Mouse (Mus musculus): ENCODE measurements around the gene Proser3. TPM values are rescaled to one million over a fixed set of nuclear protein-coding genes. Genes with fewer than 3 reads are reported as not detected.
A peak's percentile ranks its signal among the peaks of the same experiment; 100 is the strongest.

Gene Proser3
- polyA plus RNA-seq, 1 experiment = 8.5 TPM

DNA sequence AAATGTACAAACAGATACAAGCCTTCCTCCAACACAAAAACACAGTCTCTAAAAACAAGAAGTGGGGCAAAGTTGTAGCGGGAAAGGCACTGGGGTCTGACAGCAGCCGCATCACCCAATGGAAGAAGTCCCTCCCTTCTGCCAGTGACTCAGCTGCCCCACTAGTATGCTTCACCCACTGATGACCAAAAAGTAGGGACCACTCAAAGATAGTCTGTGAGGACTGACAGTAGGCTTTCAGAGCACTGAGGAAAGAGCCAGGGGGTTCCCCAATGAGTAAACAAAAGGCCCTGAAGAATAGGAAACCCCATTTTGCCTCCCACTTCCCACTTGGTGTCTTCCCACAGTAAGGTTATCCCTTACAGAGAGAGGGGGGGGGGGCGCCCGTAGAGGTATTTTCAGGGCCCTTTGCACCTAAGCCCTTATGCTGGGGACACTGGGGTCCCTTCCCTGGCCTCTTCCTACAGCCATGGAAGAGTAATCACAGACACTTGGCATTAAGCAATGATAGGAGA, 42.5 kb upstream of the Proser3 start:
- no peak for DNase-seq (ENCODE audit: low read depth in 1 of 2, low spot score in 2 of 2)
- Histone ChIP-seq H3K36me3 (ENCODE audit: control insufficient read depth, insufficient read depth, low read length) (no peaks in the 10 kb centered on the region), H3K27me3 (ENCODE audit: control insufficient read depth, insufficient read depth, low read length) (no peaks in the 10 kb centered on the region), H3K4me1 (ENCODE audit: control insufficient read depth, insufficient read depth, insufficient read length) (peaks cover 14% of the 10 kb centered on the region), H3K27ac (ENCODE audit: insufficient read depth, low read length) (peak overlapping the region; percentile 57), H3K4me3 (ENCODE audit: extremely low read depth, insufficient read depth, insufficient read length) (no peak overlapping the region)
- TF ChIP-seq POLR2A (IDR thresholded peaks at IDR 0.05; ENCODE audit: low read depth, low read length) (no peak), CTCF (IDR thresholded peaks at IDR 0.05; ENCODE audit: extremely low read depth, insufficient read depth, insufficient read length, insufficient replicate concordance) (no peak)
- 45% methylated on average over 4 of the region's 4 CpGs for WGBS

GRCm38 (mm10) chr7:30593579-30594509, 41.7 kb upstream of the Proser3 start:
- Histone ChIP-seq H3K27me3 (ENCODE audit: control insufficient read depth, insufficient read depth, low read length) (no peaks in the 10 kb centered on the region), H3K27ac (ENCODE audit: insufficient read depth, low read length) (peak overlapping the region; percentile 80), H3K4me1 (ENCODE audit: control insufficient read depth, insufficient read depth, insufficient read length) (peaks cover 15% of the 10 kb centered on the region), H3K4me3 (ENCODE audit: extremely low read depth, insufficient read depth, insufficient read length) (no peak overlapping the region), H3K36me3 (ENCODE audit: control insufficient read depth, insufficient read depth, low read length) (no peaks in the 10 kb centered on the region)
- no peak for DNase-seq (ENCODE audit: low read depth in 1 of 2, low spot score in 2 of 2)
- TF ChIP-seq POLR2A (IDR thresholded peaks at IDR 0.05; ENCODE audit: low read depth, low read length) (no peak), CTCF (IDR thresholded peaks at IDR 0.05; ENCODE audit: extremely low read depth, insufficient read depth, insufficient read length, insufficient replicate concordance) (no peak)
- WGBS = 62% methylated on average over 10 of the region's 10 CpGs

GRCm38 (mm10) chr7:30592772-30593423, 40.8 kb upstream of the Proser3 start:
- Histone ChIP-seq H3K36me3 (ENCODE audit: control insufficient read depth, insufficient read depth, low read length) (no peaks in the 10 kb centered on the region), H3K27me3 (ENCODE audit: control insufficient read depth, insufficient read depth, low read length) (no peaks in the 10 kb centered on the region), H3K4me1 (ENCODE audit: control insufficient read depth, insufficient read depth, insufficient read length) (peaks cover 15% of the 10 kb centered on the region), H3K4me3 (ENCODE audit: extremely low read depth, insufficient read depth, insufficient read length) (no peak overlapping the region; the same call in 1 of the 2 replicates), H3K27ac (ENCODE audit: insufficient read depth, low read length) (peak overlapping the region; percentile 24; the same call in 1 of the 2 replicates)
- TF ChIP-seq CTCF (IDR thresholded peaks at IDR 0.05; ENCODE audit: extremely low read depth, insufficient read depth, insufficient read length, insufficient replicate concordance) (no peak), POLR2A (IDR thresholded peaks at IDR 0.05; ENCODE audit: low read depth, low read length) (no peak)
- DNase-seq (ENCODE audit: low read depth in 1 of 2, low spot score in 2 of 2) = no peak
- 47% methylated on average over 5 of the region's 5 CpGs for WGBS

DNA sequence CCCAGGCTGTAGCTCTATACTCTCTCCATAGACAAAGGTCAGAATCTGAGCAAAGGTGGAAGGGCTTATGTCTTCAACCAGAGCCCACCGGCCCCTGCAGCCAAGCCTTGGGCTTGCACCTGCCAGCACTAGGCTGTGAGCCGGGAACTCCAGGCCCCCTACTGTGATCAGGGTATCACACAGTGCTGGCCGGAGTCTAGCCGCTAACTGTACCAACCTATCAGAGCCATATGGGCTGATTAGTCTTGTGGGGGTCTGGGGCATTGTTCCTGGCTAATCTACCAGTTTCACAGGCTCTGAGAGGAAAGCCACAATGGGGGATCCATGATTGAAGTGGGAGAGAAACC, 39.5 kb upstream of the Proser3 start:
- TF ChIP-seq CTCF (IDR thresholded peaks at IDR 0.05; ENCODE audit: extremely low read depth, insufficient read depth, insufficient read length, insufficient replicate concordance) (no peak), POLR2A (IDR thresholded peaks at IDR 0.05; ENCODE audit: low read depth, low read length) (no peak)
- H3K4me3 ChIP-seq (ENCODE audit: extremely low read depth, insufficient read depth, insufficient read length) = no peak overlapping the region
- 92% methylated on average over 4 of the region's 4 CpGs for WGBS
- H3K27me3 ChIP-seq (ENCODE audit: control insufficient read depth, insufficient read depth, low read length) = no peaks in the 10 kb centered on the region
- H3K27ac ChIP-seq (ENCODE audit: insufficient read depth, low read length) = no peak overlapping the region
- peaks cover 17% of the 10 kb centered on the region for H3K4me1 ChIP-seq (ENCODE audit: control insufficient read depth, insufficient read depth, insufficient read length)
- peaks cover 2% of the 10 kb centered on the region; the same call in 1 of the 2 replicates for H3K36me3 ChIP-seq (ENCODE audit: control insufficient read depth, insufficient read depth, low read length)
- no peak for DNase-seq (ENCODE audit: low read depth in 1 of 2, low spot score in 2 of 2)

- DNase-seq (ENCODE audit: low read depth in 1 of 2, low spot score in 2 of 2) = no peak
- H3K4me1 ChIP-seq (ENCODE audit: control insufficient read depth, insufficient read depth, insufficient read length) = peaks cover 17% of the 10 kb centered on the region
- WGBS = 89% methylated on average over 9 of the region's 9 CpGs
- no peaks in the 10 kb centered on the region for H3K27me3 ChIP-seq (ENCODE audit: control insufficient read depth, insufficient read depth, low read length)
- H3K27ac ChIP-seq (ENCODE audit: insufficient read depth, low read length) = no peak overlapping the region
- peaks cover 4% of the 10 kb centered on the region; the same call in 1 of the 2 replicates for H3K36me3 ChIP-seq (ENCODE audit: control insufficient read depth, insufficient read depth, low read length)
- H3K4me3 ChIP-seq (ENCODE audit: extremely low read depth, insufficient read depth, insufficient read length) = no peak overlapping the region
- TF ChIP-seq CTCF (IDR thresholded peaks at IDR 0.05; ENCODE audit: extremely low read depth, insufficient read depth, insufficient read length, insufficient replicate concordance) = no peak
- TF ChIP-seq POLR2A (IDR thresholded peaks at IDR 0.05; ENCODE audit: low read depth, low read length) = no peak
These were observed 39.0 kb upstream of the Proser3 start for GRCm38 (mm10) chr7:30590927-30591604.

- peak overlapping the region; percentile 77 for H3K27ac ChIP-seq (ENCODE audit: insufficient read depth, low read length)
- DNase-seq (ENCODE audit: low read depth in 1 of 2, low spot score in 2 of 2) = peak in 1 of 2 experiments; percentile 74
- H3K4me3 ChIP-seq (ENCODE audit: extremely low read depth, insufficient read depth, insufficient read length) = peak overlapping the region; percentile 72
- peaks cover 17% of the 10 kb centered on the region for H3K4me1 ChIP-seq (ENCODE audit: control insufficient read depth, insufficient read depth, insufficient read length)
- 32% methylated on average over 40 of the region's 40 CpGs for WGBS
- no peaks in the 10 kb centered on the region for H3K27me3 ChIP-seq (ENCODE audit: control insufficient read depth, insufficient read depth, low read length)
- H3K36me3 ChIP-seq (ENCODE audit: control insufficient read depth, insufficient read depth, low read length) = peaks cover 12% of the 10 kb centered on the region
- TF ChIP-seq CTCF (IDR thresholded peaks at IDR 0.05; ENCODE audit: extremely low read depth, insufficient read depth, insufficient read length, insufficient replicate concordance) = peak; percentile 80; the same call in 1 of the 2 replicates
- TF ChIP-seq POLR2A (IDR thresholded peaks at IDR 0.05; ENCODE audit: low read depth, low read length) = no peak
These were observed 37.6 kb upstream of the Proser3 start for GRCm38 (mm10) chr7:30589435-30590301.
